In genomic region chr11:114119135-114119534, GRCm38 (mm10) we compare ENCODE assay signal across 24 mouse cellular contexts. TPM values are rescaled to one million over a fixed set of nuclear protein-coding genes. Genes with fewer than 3 reads are reported as not detected.
DNase-seq lines count a peak whose midpoint lies in the region; ATAC-seq lines count a peak whose summit lies in the region.
"Had no signal": no experiment of that assay in that cellular context is flagged by ENCODE, and none has a peak within 500 bp of the region (broad histone marks: within the 10 kb centered on the region; RNA-seq: fewer than 3 reads in every experiment).

No protein-coding gene starts in this region.

- H3K4me3 ChIP-seq in midbrain, embryonic 11.5 days (ENCODE audit: low read depth, low read length), result no peak overlapping the region
- H3K4me3 ChIP-seq in midbrain, embryonic 10.5 days, result no peak overlapping the region
- H3K4me3 ChIP-seq in limb, embryonic 13.5 days, result no peak overlapping the region
- no peak overlapping the region for H3K4me3 ChIP-seq in neural tube, embryonic 14.5 days (ENCODE audit: low read depth, low read length)
- H3K4me3 ChIP-seq: embryonic facial prominence, embryonic 12.5 days; forebrain, embryonic 15.5 days; myocyte had no signal

- no peaks in the 10 kb centered on the region for H3K4me1 ChIP-seq in midbrain, embryonic 11.5 days (ENCODE audit: control insufficient read depth, insufficient read depth, low read length)
- H3K4me1 ChIP-seq in midbrain, embryonic 10.5 days, result peaks cover 19% of the 10 kb centered on the region
- peaks cover 25% of the 10 kb centered on the region for H3K4me1 ChIP-seq in limb, embryonic 13.5 days
- peaks cover 14% of the 10 kb centered on the region for H3K4me1 ChIP-seq in neural tube, embryonic 14.5 days (ENCODE audit: control insufficient read depth, insufficient read depth, low read length)

- no peak overlapping the region for H3K9ac ChIP-seq in midbrain, embryonic 11.5 days (ENCODE audit: low read length)
- H3K9ac ChIP-seq in limb, embryonic 13.5 days, result no peak overlapping the region; the same call in 1 of the 2 replicates
- H3K9ac ChIP-seq in neural tube, embryonic 14.5 days (replicated peaks; ENCODE audit: low read depth, low read length), result no peak overlapping the region
- H3K9ac ChIP-seq: embryonic facial prominence, embryonic 12.5 days; forebrain, embryonic 15.5 days had no signal

- WGBS in midbrain, embryonic 11.5 days, result 78% methylated on average over 9 of the region's 9 CpGs
- 92% methylated on average over 9 of the region's 9 CpGs for WGBS in midbrain, embryonic 10.5 days
- 20% methylated on average over 9 of the region's 9 CpGs for WGBS in limb, embryonic 13.5 days
- 26% methylated on average over 9 of the region's 9 CpGs for WGBS in neural tube, embryonic 14.5 days

- peak; percentile 81 for DNase-seq in midbrain, embryonic 11.5 days (ENCODE audit: low spot score, missing footprints)
- DNase-seq in midbrain, embryonic 10.5 days (ENCODE audit: low spot score), result no peak
- peak; percentile 16 for DNase-seq in forelimb bud, embryonic 11.5 days (ENCODE audit: low read depth, low spot score)
- no peak for DNase-seq in right cerebral cortex, postnatal 25 days
- no peak for DNase-seq in kidney, postnatal 4 days
- DNase-seq: adrenal gland, postnatal 10 days; cerebellum, adult 2 months; cerebellum, postnatal 25 days; gastrocnemius, postnatal 10 days; heart, adult 11 months; kidney, adult 2 months; kidney, postnatal 14 days; layer of hippocampus, postnatal 36 days; right cerebral cortex, adult 18-20 months; thymus, adult 18-20 months; thymus, postnatal 36 days had no signal

- H3K27me3 ChIP-seq in midbrain, embryonic 11.5 days (ENCODE audit: control insufficient read depth, insufficient read depth, low read length), result no peaks in the 10 kb centered on the region
- no peaks in the 10 kb centered on the region for H3K27me3 ChIP-seq in midbrain, embryonic 10.5 days (ENCODE audit: low read depth, poor library complexity, severe bottlenecking)
- H3K27me3 ChIP-seq in limb, embryonic 13.5 days, result peaks cover 9% of the 10 kb centered on the region; the same call in 1 of the 2 replicates
- H3K27me3 ChIP-seq in neural tube, embryonic 14.5 days (ENCODE audit: control insufficient read depth, insufficient read depth, low read length), result no peaks in the 10 kb centered on the region
- H3K27me3 ChIP-seq: embryonic facial prominence, embryonic 12.5 days; forebrain, embryonic 15.5 days had no signal

- no peaks in the 10 kb centered on the region for H3K9me3 ChIP-seq in midbrain, embryonic 11.5 days (ENCODE audit: control insufficient read depth, low read length)
- H3K9me3 ChIP-seq in midbrain, embryonic 10.5 days (replicated peaks), result no peaks in the 10 kb centered on the region
- no peaks in the 10 kb centered on the region for H3K9me3 ChIP-seq in limb, embryonic 13.5 days
- no peaks in the 10 kb centered on the region for H3K9me3 ChIP-seq in neural tube, embryonic 14.5 days (ENCODE audit: control insufficient read depth, low read length)
- H3K9me3 ChIP-seq: embryonic facial prominence, embryonic 12.5 days; forebrain, embryonic 15.5 days had no signal

- H3K27ac ChIP-seq in midbrain, embryonic 11.5 days (ENCODE audit: low read depth, low read length), result no peak overlapping the region
- no peak overlapping the region; the same call in 1 of the 2 replicates for H3K27ac ChIP-seq in midbrain, embryonic 10.5 days (replicated peaks)
- no peak overlapping the region for H3K27ac ChIP-seq in limb, embryonic 13.5 days
- no peak overlapping the region for H3K27ac ChIP-seq in neural tube, embryonic 14.5 days (ENCODE audit: low read depth, low read length)
- H3K27ac ChIP-seq: embryonic facial prominence, embryonic 12.5 days; forebrain, embryonic 15.5 days; macrophage had no signal

- no peak for ATAC-seq in midbrain, embryonic 11.5 days (ENCODE audit: low FRiP score)
- no peak for ATAC-seq in limb, embryonic 13.5 days (ENCODE audit: low FRiP score, low read depth)
- ATAC-seq in neural tube, embryonic 14.5 days (ENCODE audit: low read depth), result peak; percentile 69; the same call in 1 of the 2 replicates
- ATAC-seq: activated CD4-positive, CD25-positive, alpha-beta regulatory T cell, adult 4 months; forebrain, embryonic 15.5 days had no signal

- H3K4me2 ChIP-seq in midbrain, embryonic 11.5 days, result no peak overlapping the region
- peak overlapping the region; percentile 49 for H3K4me2 ChIP-seq in limb, embryonic 13.5 days (replicated peaks)
- H3K4me2 ChIP-seq in neural tube, embryonic 14.5 days (ENCODE audit: low read depth, low read length), result no peak overlapping the region
- H3K4me2 ChIP-seq: embryonic facial prominence, embryonic 12.5 days; forebrain, embryonic 15.5 days; heart, embryonic 11.5 days had no signal

- no peaks in the 10 kb centered on the region for H3K36me3 ChIP-seq in midbrain, embryonic 11.5 days (ENCODE audit: control insufficient read depth, insufficient read depth, low read length)
- no peaks in the 10 kb centered on the region for H3K36me3 ChIP-seq in midbrain, embryonic 10.5 days
- no peaks in the 10 kb centered on the region for H3K36me3 ChIP-seq in limb, embryonic 13.5 days
- no peaks in the 10 kb centered on the region for H3K36me3 ChIP-seq in neural tube, embryonic 14.5 days (ENCODE audit: control insufficient read depth, insufficient read depth, low read length)
- H3K36me3 ChIP-seq: embryonic facial prominence, embryonic 12.5 days; forebrain, embryonic 15.5 days had no signal

RNA-seq across cellular contexts. Expression of gene Sdk2, which starts 52.3 kb away (rescaled TPM):
- polyA plus RNA-seq in midbrain, embryonic 11.5 days (2014; fragmentation: Nextera tagmentation; extraction: Ambion mirVana), result 2.6 and 3.0 TPM in 2 replicates
- polyA plus RNA-seq in midbrain, embryonic 10.5 days (2016; fragmentation: Nextera tagmentation; extraction: Ambion mirVana), result 4.1 and 4.5 TPM in 2 replicates
- 4.3 and 5.8 TPM in 2 replicates for polyA plus RNA-seq in limb, embryonic 13.5 days (2015; fragmentation: Nextera tagmentation; extraction: Ambion mirVana)
- polyA plus RNA-seq in neural tube, embryonic 14.5 days (2014; fragmentation: Nextera tagmentation; extraction: Ambion mirVana), result 4.2 and 5.0 TPM in 2 replicates
- polyA plus RNA-seq: activated CD4-positive, CD25-positive, alpha-beta regulatory T cell, adult 4 months had no signal

Comparison
In these comparisons a context has a peak if more than half of its experiments do, and no peak if none do; other contexts are left out.
1. DNase-seq: peak in midbrain, embryonic 11.5 days (single experiment) and forelimb bud, embryonic 11.5 days (single experiment); none in midbrain, embryonic 10.5 days (single experiment), right cerebral cortex, postnatal 25 days (single experiment) and kidney, postnatal 4 days (0 of 2).